In genomic region chr8:121708406-121708805, GRCm38 (mm10) we compare ENCODE assay signal across 21 mouse cellular contexts. TPM values are rescaled to one million over a fixed set of nuclear protein-coding genes. Genes with fewer than 3 reads are reported as not detected.
DNase-seq lines count a peak whose midpoint lies in the region; ATAC-seq and TF ChIP-seq lines count a peak whose summit lies in the region.
"Had no signal": no experiment of that assay in that cellular context is flagged by ENCODE, and none has a peak within 500 bp of the region (broad histone marks: within the 10 kb centered on the region; RNA-seq: fewer than 3 reads in every experiment).

No protein-coding gene starts in this region.

- 32% methylated on average over 6 of the region's 6 CpGs for WGBS in kidney, adult 2 months
- 29% methylated on average over 6 of the region's 6 CpGs for WGBS in kidney, embryonic 16.5 days

- DNase-seq in Patski (ENCODE audit: low read depth, low spot score), result no peak
- peak; percentile 80 for DNase-seq in kidney, adult 2 months
- peak; percentile 61 to 85 for DNase-seq in kidney, postnatal 25 days
- no peak for DNase-seq in urinary bladder, postnatal 10 days (ENCODE audit: low spot score)
- DNase-seq in urinary bladder, adult 18-20 months (ENCODE audit: low spot score in 2 of 2), result no peak
- DNase-seq in ovary, adult 18-20 months (ENCODE audit: low spot score), result no peak
- DNase-seq: adrenal gland, postnatal 14 days; cerebellum, adult 11-12 months; cerebellum, adult 9-10 months; cerebellum, postnatal 25 days; gastrocnemius, adult 2 months; gastrocnemius, postnatal 25 days; heart, adult 11 months; heart, postnatal 36 days had no signal

- POLR2A ChIA-PET in Patski (lab: Charles Lee), result no interaction called here

- H3K9ac ChIP-seq in kidney, embryonic 16.5 days (replicated peaks; ENCODE audit: low read length), result no peak overlapping the region
- H3K9ac ChIP-seq: embryonic facial prominence, embryonic 13.5 days; heart, embryonic 13.5 days; hindbrain, embryonic 15.5 days had no signal

- H3K36me3 ChIP-seq in kidney, adult 2 months (ENCODE audit: control insufficient read depth, insufficient read depth, low read length), result no peaks in the 10 kb centered on the region
- H3K36me3 ChIP-seq in kidney, embryonic 16.5 days (ENCODE audit: insufficient read depth, low read length), result no peaks in the 10 kb centered on the region
- H3K36me3 ChIP-seq: embryonic facial prominence, embryonic 13.5 days; G1E; heart, embryonic 13.5 days; hindbrain, embryonic 15.5 days had no signal

- H3K9me3 ChIP-seq in kidney, embryonic 16.5 days (ENCODE audit: low read length), result no peaks in the 10 kb centered on the region
- H3K9me3 ChIP-seq: embryonic facial prominence, embryonic 13.5 days; heart, embryonic 13.5 days; hindbrain, embryonic 15.5 days had no signal

- peaks cover 23% of the 10 kb centered on the region for H3K27me3 ChIP-seq in Patski
- no peaks in the 10 kb centered on the region for H3K27me3 ChIP-seq in kidney, adult 2 months (replicated peaks; ENCODE audit: control insufficient read depth, insufficient read depth, low read length)
- H3K27me3 ChIP-seq in kidney, embryonic 16.5 days (ENCODE audit: insufficient read depth, low read length), result no peaks in the 10 kb centered on the region

- in situ Hi-C loops in Patski (cut with MboI; ENCODE audit: low pct_unique_long_range_greater_than_20kb), result loop anchor here (25.0 kb wide), 1 partner anchor 229 kb away; the partner anchor contains the start of genes Banp and Car5a

- no peaks in the 10 kb centered on the region for H3K4me1 ChIP-seq in kidney, adult 2 months (ENCODE audit: control insufficient read depth, insufficient read depth, low read length)
- H3K4me1 ChIP-seq in kidney, embryonic 16.5 days (ENCODE audit: insufficient read depth, low read length), result no peaks in the 10 kb centered on the region
- H3K4me1 ChIP-seq: embryonic facial prominence, embryonic 13.5 days; heart, embryonic 13.5 days; hindbrain, embryonic 15.5 days had no signal

- no peak overlapping the region for H3K4me2 ChIP-seq in kidney, embryonic 16.5 days (replicated peaks; ENCODE audit: low read depth, low read length)
- H3K4me2 ChIP-seq: embryonic facial prominence, embryonic 13.5 days; heart, embryonic 13.5 days; hindbrain, embryonic 15.5 days had no signal

- CTCF ChIA-PET in Patski (lab: Charles Lee), result interaction anchor here (2.0 kb wide), 1 partner anchor 10 kb away, joined by 6 read pairs; no protein-coding TSS in a partner anchor

- TF ChIP-seq CTCF in Patski (IDR thresholded peaks at IDR 0.05), result no peak
- TF ChIP-seq CTCF in kidney, adult 2 months (conservative IDR thresholded peaks at IDR 0.05; ENCODE audit: insufficient read depth, insufficient read length, low read depth, low read length), result no peak

- ATAC-seq in Patski, result peak; percentile 29
- peak; percentile 67 for ATAC-seq in kidney, embryonic 16.5 days (ENCODE audit: low FRiP score, low TSS enrichment)
- ATAC-seq: activated CD4-positive, CD25-positive, alpha-beta regulatory T cell, adult 4 months; forebrain, embryonic 14.5 days had no signal

- TF ChIP-seq POLR2A in kidney, adult 2 months (IDR thresholded peaks at IDR 0.05; ENCODE audit: low read depth, low read length), result no peak

- H3K27ac ChIP-seq in kidney, adult 2 months (ENCODE audit: insufficient read depth, low read depth, low read length), result no peak overlapping the region
- peak overlapping the region; percentile 44 for H3K27ac ChIP-seq in kidney, embryonic 16.5 days (ENCODE audit: low read length)
- H3K27ac ChIP-seq: embryonic facial prominence, embryonic 13.5 days; gastrocnemius, adult 2 months; heart, embryonic 13.5 days; hindbrain, embryonic 15.5 days had no signal

- H3K4me3 ChIP-seq in kidney, adult 2 months (ENCODE audit: insufficient read depth, low read depth, low read length), result no peak overlapping the region
- H3K4me3 ChIP-seq in kidney, embryonic 16.5 days (ENCODE audit: low read length), result no peak overlapping the region
- H3K4me3 ChIP-seq: embryonic facial prominence, embryonic 13.5 days; gastrocnemius, adult 2 months; heart, embryonic 13.5 days; hindbrain, embryonic 15.5 days had no signal

RNA-seq across cellular contexts. Expression of gene Jph3, which starts 21.0 kb away (rescaled TPM):
- polyA plus RNA-seq in Patski (2021), result 0.04 TPM
- polyA plus RNA-seq in kidney, adult 2 months (2012; rRNA removed), result 0.07 and 0.20 TPM in 2 replicates
- polyA plus RNA-seq in kidney, embryonic 16.5 days (2015; fragmentation: Nextera tagmentation; extraction: Ambion mirVana), result 0.65 and 1.3 TPM in 2 replicates
- polyA plus RNA-seq: G1E had no signal

RNA-seq across cellular contexts. Expression of gene Zcchc14, which starts 55.7 kb away (rescaled TPM):
- polyA plus RNA-seq in Patski (2021), result 36.4 TPM
- 31.4 and 37.0 TPM in 2 replicates for polyA plus RNA-seq in kidney, adult 2 months (2012; rRNA removed)
- 16.4 and 17.8 TPM in 2 replicates for polyA plus RNA-seq in kidney, embryonic 16.5 days (2015; fragmentation: Nextera tagmentation; extraction: Ambion mirVana)
- polyA plus RNA-seq: G1E had no signal

Comparison
In these comparisons a context has a peak if more than half of its experiments do, and no peak if none do; other contexts are left out.
1. DNase-seq: peak in kidney, adult 2 months (single experiment) and kidney, postnatal 25 days (2 of 2); none in Patski (single experiment), urinary bladder, postnatal 10 days (single experiment), urinary bladder, adult 18-20 months (0 of 2) and ovary, adult 18-20 months (single experiment).